Mouse (Mus musculus): ENCODE results near the gene Zfp273. TPM values are rescaled to one million over a fixed set of nuclear protein-coding genes. Genes with fewer than 3 reads are reported as not detected.

Gene Zfp273
- polyA plus RNA-seq, 1 experiment from 2014 or later, result 10.6 TPM

Other genes starting within 250 kb of the Zfp273 start
- gene Zfp729b, start 204.0 kb upstream of the Zfp273 start, polyA plus RNA-seq (2016; fragmentation: Nextera tagmentation; extraction: Ambion mirVana), result 4.6 and 5.1 TPM in 2 replicates
- gene Gm49345, start 176.0 kb upstream of the Zfp273 start, polyA plus RNA-seq (2016; fragmentation: Nextera tagmentation; extraction: Ambion mirVana), result not detected in 2 replicates
- gene Zfp729a, start 175.9 kb upstream of the Zfp273 start, polyA plus RNA-seq (2016; fragmentation: Nextera tagmentation; extraction: Ambion mirVana), result 2.9 and 3.7 TPM in 2 replicates
- gene Zfp738, start 126.7 kb upstream of the Zfp273 start, polyA plus RNA-seq (2016; fragmentation: Nextera tagmentation; extraction: Ambion mirVana), result 14.2 and 16.5 TPM in 2 replicates
- 8.2 and 9.1 TPM in 2 replicates for gene Zfp65, start 84.6 kb upstream of the Zfp273 start, polyA plus RNA-seq (2016; fragmentation: Nextera tagmentation; extraction: Ambion mirVana)
- gene Zfp85, start 58.5 kb upstream of the Zfp273 start, polyA plus RNA-seq (2016; fragmentation: Nextera tagmentation; extraction: Ambion mirVana), result 5.4 and 5.5 TPM in 2 replicates
- 2.3 and 2.4 TPM in 2 replicates for gene Zfp493, start 34.0 kb upstream of the Zfp273 start, polyA plus RNA-seq (2016; fragmentation: Nextera tagmentation; extraction: Ambion mirVana)
- gene Gm10037, start 17.4 kb downstream of the Zfp273 start, polyA plus RNA-seq (2016; fragmentation: Nextera tagmentation; extraction: Ambion mirVana), result 4.1 and 4.4 TPM in 2 replicates
- not detected in 2 replicates for gene BC048507, start 49.6 kb downstream of the Zfp273 start, polyA plus RNA-seq (2016; fragmentation: Nextera tagmentation; extraction: Ambion mirVana)